Mouse (Mus musculus): Measurements from ENCODE around the gene Smarce1. TPM values are rescaled to one million over a fixed set of nuclear protein-coding genes. Genes with fewer than 3 reads are reported as not detected.
A peak's percentile ranks its signal among the peaks of the same experiment; 100 is the strongest.

Gene Smarce1
- 199 and 235 TPM in 2 replicates for polyA plus RNA-seq (2015; fragmentation: Nextera tagmentation; extraction: Ambion mirVana)

DNA sequence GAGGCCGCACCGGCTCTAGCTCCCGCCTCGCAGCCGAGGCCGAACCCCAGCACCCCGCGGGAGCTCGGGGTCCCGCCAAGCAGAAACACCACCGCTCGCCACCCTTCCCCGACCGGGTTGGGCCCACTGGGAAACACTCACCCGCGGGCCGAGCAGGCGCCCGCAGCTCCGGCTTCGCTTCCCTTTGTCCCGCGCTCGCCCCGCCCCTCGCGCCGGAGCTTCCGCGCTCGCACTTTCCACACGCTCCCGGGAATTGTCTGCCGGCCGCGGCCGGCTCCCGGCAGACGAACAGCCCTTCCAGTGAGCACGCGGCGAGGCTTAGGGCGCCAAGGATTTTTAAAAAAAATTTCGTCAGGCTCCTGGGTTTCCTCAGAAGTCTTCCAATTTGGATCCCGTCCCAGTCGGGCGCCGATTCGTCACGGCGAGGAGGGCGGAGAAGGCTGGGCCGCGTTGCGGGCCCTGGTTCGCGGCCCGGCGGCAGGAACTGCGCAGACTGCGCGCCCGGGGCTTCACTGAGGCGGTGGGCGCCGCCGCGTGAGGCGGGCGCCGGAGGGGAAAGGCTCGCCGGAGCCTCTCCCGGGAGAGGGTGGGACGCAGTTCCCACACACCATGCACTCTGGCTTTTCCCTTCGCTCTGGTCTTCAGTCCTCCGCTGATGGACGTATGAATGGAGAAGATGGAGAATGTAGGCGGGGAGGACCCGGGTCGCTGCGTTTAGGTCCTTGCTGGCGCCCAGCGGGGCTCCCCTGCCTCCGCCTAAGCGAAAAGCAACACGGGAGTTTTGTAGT is at the start of gene Smarce1:
TSS of gene Smarce1 (minus strand) at position 757 of the 788 bp plus-strand sequence.
- peaks cover 18% of the 10 kb centered on the region for H3K36me3 ChIP-seq (ENCODE audit: control insufficient read depth, insufficient read depth, low read length)
- H3K4me2 ChIP-seq (ENCODE audit: low read depth, low read length) = peak within 1 kb of the TSS; percentile 89
- peak; percentile 94 for ATAC-seq (ENCODE audit: low read depth)
- WGBS = 0% methylated on average over 87 of the region's 87 CpGs
- peaks cover 13% of the 10 kb centered on the region for H3K4me1 ChIP-seq (replicated peaks; ENCODE audit: control insufficient read depth, insufficient read depth, low read length)
- H3K27me3 ChIP-seq (ENCODE audit: control insufficient read depth, insufficient read depth, low read depth, low read length) = no peaks in the 10 kb centered on the region
- H3K9me3 ChIP-seq (ENCODE audit: control insufficient read depth, low read length) = no peaks in the 10 kb centered on the region
- H3K4me3 ChIP-seq (ENCODE audit: low read length) = peak within 1 kb of the TSS; percentile 92
- peak within 1 kb of the TSS; percentile 100 for H3K9ac ChIP-seq (ENCODE audit: low read length)
- H3K27ac ChIP-seq (ENCODE audit: low read length) = peak within 1 kb of the TSS; percentile 100

DNA sequence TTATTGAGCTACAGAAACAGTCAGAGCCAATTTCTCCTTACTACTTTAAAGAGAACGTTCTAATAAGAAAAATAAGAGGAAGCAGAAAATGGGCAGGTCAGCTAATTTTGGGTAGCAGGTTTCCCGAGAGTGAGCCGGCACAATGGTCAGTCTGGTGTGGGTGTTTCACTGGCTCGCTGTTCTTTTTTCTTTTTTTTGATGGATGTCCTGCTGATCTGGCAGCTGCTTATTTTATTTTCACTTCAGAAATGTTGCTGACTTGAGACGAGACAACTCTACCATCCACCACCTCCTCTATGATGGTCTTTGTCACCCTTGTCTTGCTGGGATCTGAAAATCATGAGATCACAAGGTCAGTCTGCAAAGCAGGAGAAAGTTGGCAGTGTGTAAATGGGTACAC is 49.2 kb upstream of the Smarce1 start:
- no peaks in the 10 kb centered on the region for H3K9me3 ChIP-seq (ENCODE audit: control insufficient read depth, low read length)
- no peak overlapping the region for H3K9ac ChIP-seq (ENCODE audit: low read length)
- H3K36me3 ChIP-seq (ENCODE audit: control insufficient read depth, insufficient read depth, low read length) = no peaks in the 10 kb centered on the region
- no peak overlapping the region for H3K27ac ChIP-seq (ENCODE audit: low read length)
- H3K4me2 ChIP-seq (ENCODE audit: low read depth, low read length) = no peak overlapping the region
- WGBS = 60% methylated on average over 5 of the region's 5 CpGs
- H3K27me3 ChIP-seq (ENCODE audit: control insufficient read depth, insufficient read depth, low read depth, low read length) = no peaks in the 10 kb centered on the region
- no peaks in the 10 kb centered on the region for H3K4me1 ChIP-seq (replicated peaks; ENCODE audit: control insufficient read depth, insufficient read depth, low read length)
- no peak overlapping the region for H3K4me3 ChIP-seq (ENCODE audit: low read length)
- ATAC-seq (ENCODE audit: low read depth) = no peak

DNA sequence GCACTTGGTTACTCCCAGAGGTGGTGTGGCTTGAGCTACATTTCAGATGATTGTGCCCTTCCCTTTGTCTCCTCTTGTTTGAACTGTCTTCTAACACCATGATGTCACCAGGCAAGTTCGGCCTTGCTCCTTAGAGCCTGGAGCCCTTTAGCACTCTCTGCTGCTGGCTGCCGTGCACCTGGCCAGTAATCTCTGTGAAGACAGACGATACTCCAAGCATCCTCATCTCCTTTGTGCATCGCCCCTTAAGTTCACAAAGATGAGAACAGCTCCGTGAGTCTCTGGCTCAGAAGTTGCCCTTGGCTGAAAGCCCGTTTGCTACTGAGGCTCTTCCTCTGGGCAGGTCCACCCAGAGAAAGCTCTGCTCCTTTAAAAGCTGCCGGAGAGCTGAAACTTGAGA is 46.0 kb upstream of the Smarce1 start:
- Histone ChIP-seq H3K9ac (ENCODE audit: low read length) (no peak overlapping the region), H3K9me3 (ENCODE audit: control insufficient read depth, low read length) (no peaks in the 10 kb centered on the region), H3K27ac (ENCODE audit: low read length) (no peak overlapping the region), H3K27me3 (ENCODE audit: control insufficient read depth, insufficient read depth, low read depth, low read length) (no peaks in the 10 kb centered on the region), H3K4me3 (ENCODE audit: low read length) (no peak overlapping the region), H3K4me1 (replicated peaks; ENCODE audit: control insufficient read depth, insufficient read depth, low read length) (no peaks in the 10 kb centered on the region), H3K36me3 (ENCODE audit: control insufficient read depth, insufficient read depth, low read length) (no peaks in the 10 kb centered on the region), H3K4me2 (ENCODE audit: low read depth, low read length) (no peak overlapping the region)
- ATAC-seq (ENCODE audit: low read depth) = no peak
- WGBS = 26% methylated on average over 7 of the region's 7 CpGs

DNA sequence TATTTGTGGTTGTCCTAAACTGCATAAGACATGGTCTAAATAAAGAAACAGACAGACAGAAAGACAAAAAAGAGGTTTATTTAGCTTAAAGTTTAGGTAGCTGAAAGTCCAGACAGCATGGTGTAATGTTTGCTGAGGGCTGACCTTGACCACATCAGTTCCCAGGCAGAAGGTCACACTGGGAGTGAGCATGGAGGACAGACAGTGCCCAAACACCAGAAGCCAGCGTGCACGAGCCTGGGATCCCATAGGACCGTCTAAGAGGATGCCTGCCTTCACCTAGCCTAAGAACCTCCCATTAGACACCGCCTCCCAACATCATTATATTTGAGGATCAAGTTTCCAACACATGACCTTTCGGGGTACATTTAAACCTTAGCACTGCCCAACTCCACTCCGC is 44.8 kb upstream of the Smarce1 start:
- no peaks in the 10 kb centered on the region for H3K4me1 ChIP-seq (replicated peaks; ENCODE audit: control insufficient read depth, insufficient read depth, low read length)
- 58% methylated on average over 6 of the region's 6 CpGs for WGBS
- no peaks in the 10 kb centered on the region for H3K9me3 ChIP-seq (ENCODE audit: control insufficient read depth, low read length)
- H3K36me3 ChIP-seq (ENCODE audit: control insufficient read depth, insufficient read depth, low read length) = no peaks in the 10 kb centered on the region
- H3K27ac ChIP-seq (ENCODE audit: low read length) = no peak overlapping the region
- no peaks in the 10 kb centered on the region for H3K27me3 ChIP-seq (ENCODE audit: control insufficient read depth, insufficient read depth, low read depth, low read length)
- H3K4me3 ChIP-seq (ENCODE audit: low read length) = no peak overlapping the region
- ATAC-seq (ENCODE audit: low read depth) = no peak
- H3K9ac ChIP-seq (ENCODE audit: low read length) = no peak overlapping the region
- H3K4me2 ChIP-seq (ENCODE audit: low read depth, low read length) = no peak overlapping the region

DNA sequence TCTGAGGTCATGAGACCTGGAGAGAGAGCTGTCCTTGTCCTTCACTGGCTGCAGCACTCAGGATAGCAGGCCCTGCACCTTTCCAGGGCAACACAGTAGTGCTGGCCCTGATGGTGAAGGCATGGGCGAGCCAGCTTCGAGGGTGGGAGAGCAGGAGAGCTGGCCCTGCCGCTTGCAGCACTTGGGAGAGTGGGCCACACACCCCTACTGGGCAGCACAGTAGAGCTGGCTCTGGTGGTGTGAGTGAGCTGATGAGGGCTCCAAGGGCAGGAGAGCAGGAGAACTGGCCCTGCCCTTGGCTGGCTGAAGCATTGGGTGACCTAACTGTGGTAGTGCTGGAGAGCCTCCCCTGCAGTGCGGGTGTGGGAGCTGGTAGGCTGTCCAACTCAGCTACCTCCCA is 41.9 kb upstream of the Smarce1 start:
- Histone ChIP-seq H3K27me3 (ENCODE audit: control insufficient read depth, insufficient read depth, low read depth, low read length) (no peaks in the 10 kb centered on the region), H3K4me3 (ENCODE audit: low read length) (no peak overlapping the region), H3K9me3 (ENCODE audit: control insufficient read depth, low read length) (no peaks in the 10 kb centered on the region), H3K9ac (ENCODE audit: low read length) (no peak overlapping the region), H3K4me1 (replicated peaks; ENCODE audit: control insufficient read depth, insufficient read depth, low read length) (no peaks in the 10 kb centered on the region), H3K27ac (ENCODE audit: low read length) (no peak overlapping the region), H3K4me2 (ENCODE audit: low read depth, low read length) (no peak overlapping the region), H3K36me3 (ENCODE audit: control insufficient read depth, insufficient read depth, low read length) (no peaks in the 10 kb centered on the region)
- 79% methylated on average over 4 of the region's 4 CpGs for WGBS
- ATAC-seq (ENCODE audit: low read depth) = no peak

DNA sequence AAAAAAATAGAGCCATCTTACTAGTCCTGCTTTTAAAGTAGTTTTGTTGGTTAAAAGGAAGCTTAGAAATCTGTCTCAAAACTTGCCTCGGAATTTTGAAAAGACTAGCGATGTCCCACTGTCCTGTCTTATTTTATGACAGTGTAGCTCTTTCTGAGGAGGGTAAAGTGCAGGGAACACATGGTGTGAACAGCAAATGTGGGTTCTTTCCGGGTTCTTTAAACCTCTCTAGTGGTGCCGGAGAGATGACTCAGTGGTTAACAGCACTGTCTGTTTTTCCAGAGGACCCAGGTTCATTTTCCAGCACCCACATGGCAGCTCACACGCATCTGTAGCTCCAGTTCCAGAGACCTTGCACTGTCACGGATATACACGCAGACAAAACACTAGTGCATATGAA is 38.4 kb upstream of the Smarce1 start:
- Histone ChIP-seq H3K36me3 (ENCODE audit: control insufficient read depth, insufficient read depth, low read length) (no peaks in the 10 kb centered on the region), H3K9ac (ENCODE audit: low read length) (no peak overlapping the region), H3K27ac (ENCODE audit: low read length) (no peak overlapping the region), H3K9me3 (ENCODE audit: control insufficient read depth, low read length) (no peaks in the 10 kb centered on the region), H3K4me1 (replicated peaks; ENCODE audit: control insufficient read depth, insufficient read depth, low read length) (no peaks in the 10 kb centered on the region), H3K4me2 (ENCODE audit: low read depth, low read length) (no peak overlapping the region), H3K27me3 (ENCODE audit: control insufficient read depth, insufficient read depth, low read depth, low read length) (no peaks in the 10 kb centered on the region), H3K4me3 (ENCODE audit: low read length) (no peak overlapping the region)
- ATAC-seq (ENCODE audit: low read depth) = no peak
- WGBS = 69% methylated on average over 7 of the region's 7 CpGs

DNA sequence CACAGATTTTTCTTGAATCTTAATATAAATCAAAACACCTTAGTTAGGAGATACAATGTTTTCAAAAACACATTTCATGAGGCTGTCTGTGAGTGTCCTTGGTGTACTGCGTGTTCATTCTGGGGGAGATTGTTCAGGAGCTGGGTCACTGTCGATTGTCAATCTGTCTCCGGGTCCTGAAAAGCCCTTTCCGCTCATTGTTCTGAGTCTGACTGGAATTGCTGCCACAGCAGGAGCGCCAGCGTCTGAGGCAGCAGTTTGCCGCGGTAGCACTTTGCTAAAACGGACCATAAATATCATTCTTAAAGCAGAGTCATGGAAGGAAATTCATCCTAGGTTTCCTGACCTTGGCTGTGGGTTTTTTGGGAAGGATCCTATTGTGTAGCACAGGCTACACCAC is 35.0 kb upstream of the Smarce1 start:
- Histone ChIP-seq H3K4me2 (ENCODE audit: low read depth, low read length) (no peak overlapping the region), H3K9me3 (ENCODE audit: control insufficient read depth, low read length) (no peaks in the 10 kb centered on the region), H3K4me1 (replicated peaks; ENCODE audit: control insufficient read depth, insufficient read depth, low read length) (no peaks in the 10 kb centered on the region), H3K27me3 (ENCODE audit: control insufficient read depth, insufficient read depth, low read depth, low read length) (no peaks in the 10 kb centered on the region), H3K27ac (ENCODE audit: low read length) (no peak overlapping the region), H3K36me3 (ENCODE audit: control insufficient read depth, insufficient read depth, low read length) (no peaks in the 10 kb centered on the region), H3K9ac (ENCODE audit: low read length) (no peak overlapping the region), H3K4me3 (ENCODE audit: low read length) (no peak overlapping the region)
- ATAC-seq (ENCODE audit: low read depth) = no peak; the same call in 1 of the 2 replicates
- WGBS = 49% methylated on average over 9 of the region's 9 CpGs

DNA sequence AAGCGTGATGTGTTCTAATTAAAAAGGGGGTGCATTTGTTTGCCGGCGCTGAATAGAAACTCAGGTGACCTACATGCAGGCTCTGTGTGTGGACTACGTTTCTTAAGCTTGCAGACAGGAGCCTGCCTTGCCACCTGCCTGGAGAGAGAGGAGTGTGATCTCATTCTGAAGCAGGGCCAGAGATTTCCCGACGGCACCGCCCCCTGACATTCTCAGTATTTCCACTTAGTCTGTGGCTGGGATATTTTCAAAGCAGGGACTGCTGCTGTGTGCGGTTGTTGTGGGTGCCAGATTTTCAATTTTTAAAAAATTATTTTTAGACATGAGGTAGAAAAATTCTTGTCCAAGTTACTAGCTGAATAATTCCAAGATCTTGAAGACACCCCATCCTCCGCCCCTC is 34.4 kb upstream of the Smarce1 start:
- Histone ChIP-seq H3K4me3 (ENCODE audit: low read length) (no peak overlapping the region), H3K4me1 (replicated peaks; ENCODE audit: control insufficient read depth, insufficient read depth, low read length) (no peaks in the 10 kb centered on the region), H3K9ac (ENCODE audit: low read length) (no peak overlapping the region), H3K9me3 (ENCODE audit: control insufficient read depth, low read length) (no peaks in the 10 kb centered on the region), H3K27ac (ENCODE audit: low read length) (no peak overlapping the region), H3K27me3 (ENCODE audit: control insufficient read depth, insufficient read depth, low read depth, low read length) (no peaks in the 10 kb centered on the region), H3K36me3 (ENCODE audit: control insufficient read depth, insufficient read depth, low read length) (no peaks in the 10 kb centered on the region), H3K4me2 (ENCODE audit: low read depth, low read length) (no peak overlapping the region)
- ATAC-seq (ENCODE audit: low read depth) = no peak
- WGBS = 60% methylated on average over 9 of the region's 9 CpGs

DNA sequence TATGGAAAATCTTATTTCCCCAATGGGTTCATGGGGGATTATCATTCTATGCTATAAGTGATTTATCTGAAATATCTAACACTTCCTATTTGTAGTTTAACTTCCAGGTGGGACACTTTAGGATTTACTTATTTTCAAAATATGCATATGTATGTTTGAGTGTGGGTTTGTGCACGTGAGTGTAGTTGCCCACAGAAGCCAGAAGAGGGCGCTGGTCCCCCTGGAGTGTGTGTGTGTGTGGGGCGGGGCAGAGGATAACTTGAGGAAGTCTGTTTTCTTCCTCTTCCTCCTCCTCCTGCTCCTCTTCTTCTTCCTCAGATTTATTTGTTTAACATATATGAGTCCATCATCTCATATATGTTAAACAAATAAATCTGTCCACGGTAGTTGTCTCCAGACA is 25.4 kb upstream of the Smarce1 start:
- Histone ChIP-seq H3K27me3 (ENCODE audit: control insufficient read depth, insufficient read depth, low read depth, low read length) (no peaks in the 10 kb centered on the region), H3K4me3 (ENCODE audit: low read length) (no peak overlapping the region), H3K4me1 (replicated peaks; ENCODE audit: control insufficient read depth, insufficient read depth, low read length) (no peaks in the 10 kb centered on the region), H3K9me3 (ENCODE audit: control insufficient read depth, low read length) (no peaks in the 10 kb centered on the region), H3K9ac (ENCODE audit: low read length) (no peak overlapping the region), H3K4me2 (ENCODE audit: low read depth, low read length) (no peak overlapping the region), H3K36me3 (ENCODE audit: control insufficient read depth, insufficient read depth, low read length) (no peaks in the 10 kb centered on the region), H3K27ac (ENCODE audit: low read length) (no peak overlapping the region)
- 67% methylated on average over 4 of the region's 4 CpGs for WGBS
- ATAC-seq (ENCODE audit: low read depth) = no peak
